Mouse (Mus musculus) frontal cortex, postnatal 25 days (tissue): Measurements from ENCODE around the gene Sh3pxd2a.

Source experiments
- DNase-seq, 2 experiments: peaks; one replicate each; pipeline ENCODE4 v3.0.0; 2022; ENCODE audit warnings: low spot score in 2 of 2

Sh3pxd2a gene

DNA sequence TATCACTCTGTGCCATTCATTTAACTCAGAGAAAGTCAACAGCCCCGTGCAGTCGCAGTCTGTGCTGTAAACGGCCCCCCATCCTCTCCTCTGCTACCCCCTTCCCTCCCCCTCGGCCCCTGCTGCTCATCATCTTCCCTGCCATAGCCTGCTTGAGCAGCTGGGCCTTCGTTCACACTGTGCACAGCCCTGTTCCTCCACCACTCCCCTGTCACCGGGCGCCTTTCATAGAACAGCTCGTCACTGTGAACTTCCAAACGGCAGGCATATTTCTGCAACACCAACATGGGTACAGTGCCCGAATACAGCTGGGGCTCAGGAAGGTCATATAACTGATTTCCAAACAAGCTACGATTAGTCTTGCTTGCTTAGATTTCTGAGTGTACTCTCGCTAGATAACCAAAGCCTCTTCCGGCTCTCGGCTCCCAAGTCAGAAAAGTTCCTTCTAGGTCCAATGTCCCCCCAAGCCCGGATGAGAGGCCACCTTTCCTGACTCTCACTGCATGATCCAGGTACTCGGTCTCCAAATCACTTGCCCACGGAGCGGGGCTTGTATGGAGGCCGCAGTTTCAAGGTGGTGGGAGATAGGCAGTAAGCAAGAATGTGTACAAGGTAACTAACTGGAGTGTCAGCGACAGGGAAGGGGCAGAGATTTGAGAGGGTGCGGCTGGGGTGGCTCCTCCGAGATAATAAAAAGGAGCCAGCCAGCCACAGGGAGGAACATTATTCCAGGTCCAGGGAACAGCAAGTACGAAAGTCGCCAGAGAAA, 125.6 kb downstream of the Sh3pxd2a start:
- no peak for DNase-seq

DNA sequence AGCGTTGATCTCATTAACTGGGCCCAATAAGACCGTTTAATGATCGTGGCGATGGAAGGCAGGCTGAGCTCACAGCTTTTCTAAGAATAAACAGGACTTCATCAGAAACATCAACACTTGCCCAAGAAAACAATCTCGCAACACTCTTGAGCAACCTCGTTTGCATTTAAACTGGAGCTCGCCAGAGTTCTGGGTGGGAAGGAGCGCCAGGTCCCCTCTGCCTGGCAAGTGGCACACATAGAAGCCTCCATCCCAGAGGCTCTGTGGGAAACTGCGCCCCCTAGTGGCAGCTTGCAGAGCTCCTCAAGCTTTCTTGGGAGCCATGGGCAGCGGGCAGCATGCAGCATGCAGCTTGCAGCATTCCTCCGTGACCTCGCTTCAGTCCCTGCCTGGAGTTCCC, 126.5 kb downstream of the Sh3pxd2a start:
- peak; percentile 83 to 91 for DNase-seq

DNA sequence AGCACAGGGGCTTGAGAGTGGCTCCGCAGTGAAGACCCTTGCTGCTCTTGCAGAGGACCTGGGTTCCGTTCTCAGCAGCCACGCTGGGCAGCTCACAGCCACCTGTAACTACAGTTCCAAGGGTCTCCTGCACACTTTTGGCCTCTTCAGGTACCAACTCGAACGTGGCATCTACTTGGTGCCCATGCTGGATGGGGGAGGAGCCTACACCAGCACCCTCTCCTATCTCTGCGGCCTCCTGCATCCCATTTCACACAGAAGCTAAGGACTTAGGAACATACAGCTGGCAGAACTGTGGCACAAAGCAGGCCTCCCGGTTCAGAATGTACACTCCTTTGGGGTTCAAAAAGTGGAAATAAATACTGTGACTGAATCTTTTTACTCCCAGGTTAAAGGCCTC, 127.0 kb downstream of the Sh3pxd2a start:
- no peak for DNase-seq

DNA sequence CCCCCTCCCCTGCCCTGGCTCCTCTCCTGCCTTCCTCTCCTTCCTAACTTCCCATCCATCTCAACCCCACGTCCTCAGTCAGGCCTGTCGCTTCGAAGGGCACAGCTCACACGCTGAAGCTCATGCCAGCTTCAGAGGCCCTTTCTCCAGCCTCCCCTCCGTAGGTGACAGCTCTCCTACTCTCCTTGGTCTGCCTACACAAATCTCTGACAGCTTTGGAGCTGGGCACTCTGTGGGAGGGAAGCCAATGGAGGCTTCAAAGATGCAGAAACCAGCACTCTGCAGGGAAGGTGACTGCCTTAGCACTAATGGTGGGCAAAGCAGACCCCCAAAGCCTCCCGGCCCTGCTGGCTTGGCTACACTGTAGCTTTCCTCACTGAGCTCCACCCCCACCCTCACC, 128.9 kb downstream of the Sh3pxd2a start:
- no peak for DNase-seq

DNA sequence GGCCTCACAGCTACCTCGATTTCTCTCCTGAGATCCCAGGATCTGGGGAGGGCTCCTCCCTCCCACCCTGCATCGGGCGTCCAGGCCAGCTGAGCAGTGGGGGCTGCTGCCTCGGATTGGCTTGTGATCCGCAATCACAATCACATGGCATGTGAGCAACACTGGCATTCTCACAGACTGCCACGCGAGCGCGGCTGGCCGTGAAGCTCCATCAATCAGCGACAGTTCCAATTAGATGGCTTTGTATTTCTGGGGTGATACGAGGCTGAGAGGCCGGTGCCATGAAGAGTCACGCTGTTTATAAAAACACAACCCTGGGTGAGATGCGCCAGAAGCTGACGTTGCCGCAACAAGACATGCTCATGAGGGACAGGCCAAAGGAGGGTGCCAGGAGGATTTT, 129.5 kb downstream of the Sh3pxd2a start:
- no peak for DNase-seq

DNA sequence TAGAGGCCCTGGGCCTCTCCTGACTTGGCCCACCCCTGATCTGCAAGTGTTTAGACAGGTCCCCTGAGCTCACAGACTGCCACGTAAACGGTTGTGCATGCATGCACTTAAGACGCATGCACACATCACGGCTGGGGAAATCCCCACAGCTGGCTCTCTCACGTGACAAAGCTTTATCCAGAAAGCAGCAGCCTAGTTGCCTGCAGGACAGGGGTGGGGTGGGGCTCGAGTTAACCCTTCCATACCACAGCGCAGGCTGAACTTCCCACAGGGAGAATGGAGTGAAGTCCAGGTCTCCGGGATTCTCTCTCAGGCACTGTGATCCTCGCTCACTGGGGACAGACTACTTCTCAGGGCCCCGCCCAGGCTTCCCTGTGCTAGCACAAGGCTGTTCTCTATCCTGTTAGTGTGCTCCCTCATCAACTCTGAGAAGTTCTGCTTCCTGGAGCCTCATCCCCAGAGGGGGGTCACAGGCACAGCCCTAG, 133.4 kb downstream of the Sh3pxd2a start:
- no peak for DNase-seq

DNA sequence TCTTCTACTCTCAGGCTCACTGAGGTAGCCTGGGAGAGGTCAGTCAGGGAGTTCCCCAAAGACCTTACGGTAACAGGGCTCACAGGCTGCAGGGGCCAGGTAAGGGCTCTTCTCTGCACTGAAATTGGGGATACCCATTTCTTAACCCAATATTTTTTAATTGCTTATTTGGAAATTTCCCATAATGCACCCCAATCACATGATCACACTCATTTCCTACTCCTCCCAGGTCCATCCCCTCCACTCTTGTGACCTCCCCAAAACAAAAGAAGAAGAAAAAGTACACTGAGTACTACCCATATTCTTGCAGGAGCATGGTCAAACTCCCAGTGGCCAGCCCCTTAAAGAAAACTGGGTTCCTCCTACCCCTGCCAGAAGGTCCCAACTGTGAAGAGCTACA, 135.1 kb downstream of the Sh3pxd2a start:
- DNase-seq, result no peak

DNA sequence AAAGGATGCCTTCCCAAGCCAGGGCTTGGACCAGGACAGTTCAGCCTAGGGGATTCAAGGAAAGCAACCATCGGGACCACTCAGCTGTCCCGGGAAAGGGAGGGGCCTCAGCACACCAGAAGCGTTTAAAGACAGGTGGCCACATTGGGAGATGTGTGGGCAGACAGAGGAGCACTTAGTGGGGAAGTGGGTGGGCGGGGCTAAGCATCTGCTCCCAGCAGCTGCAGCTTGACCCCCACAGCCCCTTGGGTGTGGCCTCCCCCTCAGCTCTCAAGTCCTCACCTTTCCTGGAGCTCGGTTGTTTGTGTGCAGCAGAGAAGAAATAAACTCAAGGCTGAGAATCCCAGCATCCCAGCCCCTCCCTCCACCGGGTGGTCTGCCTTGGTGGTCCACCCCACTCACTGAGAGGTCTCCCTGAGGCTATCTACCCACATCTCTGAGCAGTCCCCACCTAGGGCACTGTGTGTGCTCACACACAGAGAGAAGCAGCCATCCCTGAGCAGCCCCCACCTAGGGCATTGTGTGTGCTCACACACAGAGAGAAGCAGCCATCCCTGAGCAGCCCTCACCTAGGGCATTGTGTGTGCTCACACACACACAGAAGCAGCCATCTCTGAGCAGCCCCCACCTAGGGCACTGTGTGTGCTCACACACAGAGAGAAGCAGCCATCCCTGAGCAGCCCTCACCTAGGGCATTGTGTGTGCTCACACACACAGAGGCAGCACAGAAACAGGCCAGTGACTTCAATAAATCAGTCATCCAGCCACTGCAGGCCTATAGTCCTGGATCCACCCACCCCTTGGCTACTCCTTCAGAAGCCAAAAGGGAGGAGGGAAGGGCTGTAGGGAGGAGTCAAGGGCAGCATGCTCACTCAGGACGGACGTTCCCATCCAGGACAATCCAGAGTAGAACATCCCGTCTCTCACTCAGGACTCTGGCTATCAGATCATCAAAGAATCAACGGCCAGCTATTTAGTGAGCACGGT, 136.0 kb downstream of the Sh3pxd2a start:
- no peak for DNase-seq

DNA sequence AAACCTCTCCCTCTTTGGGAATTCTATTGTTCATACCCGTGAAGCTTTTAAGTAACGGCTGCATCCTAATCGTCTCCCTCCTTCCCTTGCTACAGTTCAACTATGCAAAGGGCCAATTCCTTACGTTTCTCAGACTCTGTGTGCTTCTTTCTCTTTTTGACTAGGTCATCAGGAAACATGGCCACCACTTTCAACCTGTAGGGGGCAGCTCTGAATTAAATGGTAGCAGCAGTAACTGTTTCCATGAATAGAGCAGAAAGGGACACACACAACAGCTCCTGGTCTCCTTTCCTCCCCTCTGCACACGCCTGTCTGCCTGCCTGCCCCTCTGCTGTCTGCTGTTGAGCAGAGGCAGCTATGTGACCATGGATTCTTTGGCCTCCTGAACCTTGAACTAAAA, 138.3 kb downstream of the Sh3pxd2a start:
- DNase-seq, result no peak

DNA sequence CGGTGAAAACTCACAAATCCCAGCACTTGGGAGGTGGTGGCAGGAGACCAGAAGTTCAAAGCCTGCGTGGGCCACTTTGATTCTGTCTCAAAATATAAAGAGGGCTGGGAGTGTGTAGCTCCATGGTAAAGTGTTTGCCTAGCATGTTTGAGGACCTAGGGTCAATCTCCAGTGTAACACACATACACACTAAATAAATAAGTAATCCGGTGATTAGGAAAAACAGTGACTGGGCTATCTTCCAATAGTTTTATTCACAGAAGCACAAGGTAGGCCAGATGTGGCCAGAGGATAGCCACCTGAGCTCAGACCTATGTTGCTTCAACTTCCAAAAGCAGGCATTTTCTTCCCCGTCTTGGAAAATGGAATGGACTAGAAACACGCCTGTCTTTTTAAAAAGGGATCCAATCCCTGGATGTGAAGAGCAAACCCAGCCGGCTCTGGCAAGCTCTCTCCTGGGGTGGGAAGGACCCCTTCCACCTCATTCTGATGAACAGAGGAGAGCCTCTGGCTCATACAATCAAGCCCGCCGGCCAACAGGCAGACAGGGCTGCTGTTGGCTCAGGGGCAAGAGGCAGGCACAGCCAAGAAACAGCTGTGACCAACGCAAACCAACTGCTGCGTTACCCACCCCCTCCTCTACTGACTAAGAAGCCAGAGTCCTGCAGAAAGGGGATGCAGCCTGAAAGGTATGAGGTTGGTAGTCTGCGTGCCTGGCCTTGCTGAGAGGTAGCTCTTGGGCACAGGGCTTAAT, 140.9 kb downstream of the Sh3pxd2a start:
- no peak for DNase-seq

DNA sequence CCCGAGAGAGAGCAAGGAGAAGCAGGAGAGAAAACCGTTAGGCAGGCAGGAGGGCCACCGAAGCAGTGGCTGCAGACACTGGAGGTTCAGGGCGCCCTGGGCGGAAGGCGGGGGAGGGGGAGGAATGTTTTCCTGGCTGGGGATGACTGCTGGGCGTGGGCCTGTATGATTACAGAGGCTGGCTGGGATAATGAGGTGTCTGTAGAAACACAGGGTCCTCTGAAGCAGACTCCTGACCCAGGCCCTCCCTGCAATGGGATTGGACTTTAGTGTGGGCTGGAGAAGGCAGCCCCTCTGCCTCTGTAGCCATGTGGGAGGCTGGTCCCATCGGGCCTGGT, 143.9 kb downstream of the Sh3pxd2a start:
- DNase-seq, result no peak

DNA sequence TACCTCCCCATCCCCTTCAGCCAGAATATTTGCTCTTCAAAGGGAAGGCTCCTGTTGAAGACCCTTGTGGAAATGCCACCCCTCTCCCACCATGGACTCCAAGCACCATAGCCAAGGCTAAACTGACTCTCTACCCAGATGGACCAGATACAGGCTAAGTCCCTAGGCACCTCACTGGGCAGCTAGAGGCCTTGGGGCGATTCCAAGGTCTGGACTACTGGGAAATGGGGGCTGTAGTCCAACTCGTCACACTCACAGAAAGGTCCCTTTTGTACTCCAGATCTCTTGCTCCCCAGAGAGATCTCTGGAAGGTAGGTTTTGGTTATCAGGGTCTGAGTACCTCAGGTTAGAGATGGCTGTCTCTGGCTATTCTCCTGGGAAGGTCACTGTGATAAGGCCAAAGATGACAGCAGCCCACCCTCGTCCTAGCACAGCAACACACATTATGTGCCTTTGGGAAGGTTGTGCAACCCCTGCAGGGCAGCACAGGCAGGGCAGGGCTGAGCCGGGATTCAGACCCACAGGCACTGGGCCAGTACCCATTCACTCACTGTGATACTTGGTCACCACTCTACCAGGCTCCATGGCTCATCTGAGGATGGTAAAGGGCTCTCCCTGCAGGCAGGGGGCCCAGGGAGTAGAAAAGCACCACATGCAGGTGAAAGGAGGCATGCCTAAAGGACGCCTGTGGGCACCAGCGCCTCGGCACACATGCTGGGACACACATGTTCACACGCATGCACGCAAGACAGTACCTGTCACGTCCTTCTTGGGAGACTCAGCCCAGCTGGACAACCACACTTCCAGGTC, 144.5 kb downstream of the Sh3pxd2a start:
- no peak for DNase-seq

DNA sequence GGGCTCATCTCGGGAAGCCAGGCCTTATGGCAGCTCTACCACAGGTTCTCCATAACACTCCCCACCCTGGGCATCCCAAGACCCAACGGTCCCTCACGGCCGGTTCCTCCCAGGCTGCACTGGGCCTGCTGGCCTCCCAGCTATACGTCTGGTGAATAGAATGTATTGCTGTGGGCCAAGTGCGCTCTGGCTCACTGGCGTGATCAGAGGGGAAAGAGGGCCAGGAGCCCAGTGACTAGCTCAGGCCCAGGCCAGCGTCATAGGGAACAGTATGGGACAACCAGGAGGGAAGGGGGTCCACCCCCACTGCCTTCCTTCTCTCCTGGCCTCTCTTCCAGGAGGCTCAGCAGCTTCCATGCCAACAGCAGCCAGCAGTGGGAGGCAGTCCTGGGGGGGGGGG, 145.1 kb downstream of the Sh3pxd2a start:
- no peak for DNase-seq

DNA sequence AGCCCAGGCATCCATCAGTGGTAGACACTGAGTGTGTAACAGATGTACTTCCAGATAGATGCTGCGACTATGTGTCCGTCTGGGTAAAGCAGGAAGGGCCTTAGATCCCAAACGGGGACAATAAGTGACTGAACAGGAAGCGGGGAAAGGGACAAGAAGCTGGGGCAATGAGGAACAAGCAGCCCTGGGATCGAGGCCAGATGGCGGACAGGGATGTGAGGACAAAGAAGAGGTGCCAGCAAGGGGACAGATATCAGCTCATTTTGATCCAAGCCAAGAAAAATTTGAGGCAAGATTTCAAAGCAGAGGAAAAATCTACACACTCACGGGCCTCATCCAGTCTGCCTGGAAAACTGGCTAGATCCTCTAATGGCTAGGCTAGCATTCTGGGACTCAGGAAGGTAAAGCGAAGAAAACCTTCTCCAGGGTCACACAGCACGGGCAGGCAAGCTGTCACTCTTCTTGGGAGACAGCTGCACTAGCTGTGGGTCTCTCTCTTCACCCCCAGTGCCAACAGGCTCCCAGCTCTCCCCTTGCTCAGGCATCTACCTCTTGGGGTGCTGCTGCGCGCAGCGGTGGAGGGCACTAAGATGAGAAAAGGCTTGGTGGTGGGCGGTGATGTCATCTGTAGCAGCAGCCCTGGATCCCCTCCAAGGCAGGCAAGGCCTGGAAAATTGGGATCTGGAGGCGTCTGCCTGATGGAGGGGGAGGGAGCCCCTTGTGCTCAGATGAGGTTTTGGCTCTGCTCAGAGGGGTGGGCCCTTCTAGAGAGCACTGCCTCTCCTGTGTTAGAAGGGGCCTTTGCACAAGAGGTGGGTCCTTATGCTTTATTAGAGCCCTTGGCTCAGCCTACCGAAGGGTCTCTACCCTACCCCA, 146.9 kb downstream of the Sh3pxd2a start:
- no peak for DNase-seq

DNA sequence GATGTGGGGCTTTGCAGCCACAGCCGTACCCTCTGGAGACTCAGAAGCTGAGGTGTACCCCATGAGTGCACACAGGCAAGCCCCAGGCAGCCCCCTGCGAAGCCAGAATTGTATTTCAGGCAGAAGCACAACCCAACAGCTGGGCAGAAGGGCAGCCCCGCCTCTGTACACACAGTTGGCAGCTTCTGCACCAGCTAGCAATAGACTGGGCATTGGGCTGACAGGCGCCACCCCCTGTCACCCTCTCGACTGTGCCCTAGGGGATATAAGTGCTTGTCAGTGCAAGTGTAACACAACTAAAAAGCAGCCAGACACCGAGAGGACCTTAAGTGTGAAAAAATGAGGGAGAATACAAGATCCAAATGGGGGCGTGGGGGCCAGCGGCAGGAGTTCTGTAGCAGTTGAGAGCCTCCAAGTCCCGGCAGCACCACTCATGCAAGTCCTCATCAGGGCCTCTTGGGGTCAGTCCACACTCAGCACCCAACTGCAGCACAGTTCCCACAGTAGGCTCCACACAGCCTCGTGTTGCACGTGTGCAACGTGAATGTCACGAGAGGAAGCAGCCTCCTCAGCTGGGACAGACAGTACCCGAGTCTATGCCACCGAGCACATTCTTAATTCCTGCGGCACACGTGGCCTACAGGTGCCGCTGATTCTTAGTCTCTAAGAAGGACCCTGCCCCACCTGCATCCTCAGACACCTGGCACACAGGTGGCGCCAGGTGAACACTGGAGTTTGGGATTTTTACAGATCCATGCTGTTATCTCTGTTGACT, 147.7 kb downstream of the Sh3pxd2a start:
- no peak for DNase-seq

DNA sequence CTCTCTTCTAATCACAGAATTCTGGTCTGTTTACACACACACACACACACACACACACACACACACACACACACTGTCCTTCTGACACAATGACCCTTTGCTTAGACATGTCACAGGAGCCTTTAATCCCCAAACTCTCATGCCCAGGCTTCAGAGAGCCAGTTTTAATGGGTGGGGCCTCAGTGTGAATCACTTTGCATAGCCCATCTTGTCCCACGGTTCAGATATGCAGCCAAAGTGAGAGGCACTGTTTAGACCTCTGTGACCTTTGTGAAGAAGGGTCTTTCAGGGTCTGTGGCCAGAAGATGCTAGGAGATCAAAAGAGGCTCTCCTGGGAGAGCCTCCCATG, 148.3 kb downstream of the Sh3pxd2a start:
- DNase-seq, result no peak

DNA sequence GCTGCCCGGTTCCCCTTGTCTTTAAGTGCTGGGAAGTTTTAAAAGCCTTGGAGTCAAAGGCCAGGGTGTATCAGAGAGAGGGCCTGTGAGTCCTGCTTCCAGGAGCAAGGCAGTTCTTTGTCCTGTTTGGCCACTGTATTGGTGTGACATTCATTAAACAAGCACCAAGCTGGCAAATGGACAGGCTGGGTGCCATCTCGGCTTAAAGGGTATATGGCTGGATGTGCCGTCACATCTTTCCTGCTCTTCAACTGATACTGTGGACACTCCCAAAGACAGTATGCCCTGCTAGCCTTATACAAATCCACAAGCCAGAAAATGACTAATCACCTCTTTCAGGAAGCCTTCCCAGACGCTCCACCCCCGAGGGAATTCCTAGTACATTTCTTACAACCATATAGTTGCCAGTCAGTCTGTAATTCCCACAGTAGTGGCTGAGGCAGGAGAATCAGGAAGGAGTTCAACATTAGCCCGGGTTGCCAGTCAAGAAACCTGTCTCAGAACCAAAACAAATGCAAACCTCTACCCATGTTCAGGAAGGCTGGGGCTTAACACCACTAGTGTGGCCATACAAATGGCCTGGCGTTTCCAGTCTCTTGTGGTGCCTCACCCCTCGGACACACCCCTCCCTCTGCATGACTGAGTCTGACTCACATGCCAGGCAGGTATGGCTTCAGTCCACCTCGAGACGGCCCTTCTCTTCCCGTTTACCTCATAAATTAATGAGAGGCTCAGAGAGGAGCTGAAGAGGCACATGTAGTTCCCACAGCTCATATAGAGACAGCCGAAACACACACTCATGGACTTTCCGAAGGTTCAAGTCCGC, 148.9 kb downstream of the Sh3pxd2a start:
- DNase-seq, result no peak

DNA sequence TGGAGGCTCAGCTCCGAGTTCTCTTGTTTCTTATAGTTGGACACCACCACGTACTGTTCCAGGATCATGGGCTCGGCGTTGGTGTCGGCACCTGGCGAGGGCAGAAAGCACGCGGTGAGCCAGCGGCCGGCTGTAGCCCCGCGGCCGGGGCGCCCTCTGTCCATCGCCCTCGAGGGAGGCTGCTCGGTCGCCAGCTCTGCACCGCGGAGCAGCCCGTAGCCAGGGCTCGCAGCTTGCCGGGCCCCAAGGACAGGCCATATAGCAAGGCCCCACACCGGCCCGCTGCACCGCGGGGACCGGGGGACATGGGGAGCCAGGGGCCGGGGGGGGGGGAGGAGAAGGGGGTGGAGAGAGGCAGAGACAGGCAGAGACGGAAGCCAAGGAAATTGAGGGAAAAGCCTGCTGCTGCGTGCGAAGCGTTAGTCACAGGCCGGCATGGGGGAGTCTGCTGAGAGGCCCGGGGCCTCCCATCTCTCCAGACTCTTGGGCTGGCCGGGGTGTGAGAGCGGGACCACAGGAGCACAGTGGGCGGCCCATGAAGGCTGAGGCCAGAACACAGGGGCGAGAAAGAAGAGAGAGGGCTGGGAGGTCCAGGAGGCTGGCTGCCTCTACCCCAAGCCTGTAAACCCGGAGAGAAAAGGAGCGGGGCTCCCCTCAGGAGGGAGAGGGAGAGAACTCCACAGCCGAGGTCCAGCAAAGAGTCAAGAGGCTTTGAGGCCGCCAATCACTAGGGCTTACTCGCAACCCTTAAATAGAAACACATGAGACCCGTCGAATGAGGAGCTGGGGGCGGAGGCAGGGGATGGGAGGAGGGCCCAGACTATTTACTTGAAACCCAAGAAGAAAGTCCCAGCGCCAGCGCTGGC, 149.9 kb downstream of the Sh3pxd2a start:
- DNase-seq, result no peak
